Mouse (Mus musculus): ENCODE data around the gene Ccdc74a. TPM values are rescaled to one million over a fixed set of nuclear protein-coding genes. Genes with fewer than 3 reads are reported as not detected.

The Ccdc74a gene
- total and polyA plus RNA-seq, 3 experiments, result 0.98 to 3.7 TPM; not detected in 1

DNA sequence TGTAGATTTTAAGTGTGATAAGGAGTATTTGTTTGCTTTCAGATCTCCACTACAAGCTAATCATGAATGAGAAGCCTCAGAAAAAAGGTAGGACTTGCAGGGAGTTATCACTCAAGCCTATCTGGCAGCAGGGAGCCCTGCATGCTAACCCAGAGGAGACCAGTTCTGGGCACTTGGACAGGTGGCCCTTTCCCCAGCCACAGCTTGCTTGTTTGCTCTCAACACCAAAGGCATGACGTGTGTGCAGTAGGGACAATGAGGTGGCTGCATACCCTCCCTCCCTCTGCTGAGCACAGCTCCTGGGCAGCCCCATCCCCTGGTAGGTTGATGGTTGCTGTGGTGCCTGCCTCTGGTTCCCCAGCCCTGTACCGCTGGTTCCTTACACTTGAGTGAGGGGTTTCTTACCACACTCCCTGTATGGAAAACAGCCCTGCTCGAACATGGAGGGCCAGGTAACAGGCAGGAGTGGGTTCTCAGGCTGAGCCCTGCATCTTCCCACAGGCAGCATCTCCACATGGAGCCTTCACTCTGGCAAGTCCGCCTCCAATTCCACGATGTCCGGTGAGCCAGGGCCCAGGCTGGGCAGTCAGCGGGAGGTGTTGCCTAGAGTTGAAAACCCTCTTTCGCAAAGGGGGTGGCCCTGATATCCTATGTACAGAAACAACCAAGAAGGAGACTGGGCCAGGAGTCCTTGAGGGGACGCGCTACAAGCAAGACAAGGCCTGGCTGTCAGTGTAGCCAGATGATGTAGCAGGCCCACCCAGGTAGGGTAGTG is 1.5 kb downstream of the Ccdc74a start:
- no peak for DNase-seq (ENCODE audit: low spot score)
- no peaks in the 10 kb centered on the region for H3K27me3 ChIP-seq (ENCODE audit: insufficient read depth, low read length)
- H3K4me3 ChIP-seq (ENCODE audit: low read depth, low read length), result no peak overlapping the region
- H3K4me1 ChIP-seq (ENCODE audit: insufficient read depth, low read depth, low read length), result peaks cover 38% of the 10 kb centered on the region
- TF ChIP-seq POLR2AphosphoS5 (IDR thresholded peaks at IDR 0.05; ENCODE audit: insufficient replicate concordance, low read depth, low read length) (no peak), GATA1 (IDR thresholded peaks at IDR 0.05; ENCODE audit: borderline replicate concordance, low read length) (no peak), TAL1 (conservative IDR thresholded peaks at IDR 0.05; ENCODE audit: low read depth, low read length) (no peak), CTCF (IDR thresholded peaks at IDR 0.05; ENCODE audit: low read depth, low read length) (no peak), GATA2 (IDR thresholded peaks at IDR 0.05; ENCODE audit: borderline replicate concordance, low read depth, low read length) (no peak)
- no peaks in the 10 kb centered on the region for H3K9me3 ChIP-seq (replicated peaks)
- no peak for ATAC-seq (ENCODE audit: extremely low read depth, insufficient number of reproducible peaks, low FRiP score, poor library complexity, severe bottlenecking)
- peaks cover 73% of the 10 kb centered on the region for H3K36me3 ChIP-seq (replicated peaks)

- Histone ChIP-seq H3K4me1 (ENCODE audit: insufficient read depth, low read depth, low read length) (peaks cover 38% of the 10 kb centered on the region), H3K36me3 (replicated peaks) (peaks cover 79% of the 10 kb centered on the region), H3K4me3 (ENCODE audit: low read depth, low read length) (no peak overlapping the region), H3K9me3 (replicated peaks) (no peaks in the 10 kb centered on the region), H3K27me3 (ENCODE audit: insufficient read depth, low read length) (no peaks in the 10 kb centered on the region)
- no peak for DNase-seq (ENCODE audit: low spot score)
- no peak for ATAC-seq (ENCODE audit: extremely low read depth, insufficient number of reproducible peaks, low FRiP score, poor library complexity, severe bottlenecking)
- no peak for TF ChIP-seq GATA2 (IDR thresholded peaks at IDR 0.05; ENCODE audit: borderline replicate concordance, low read depth, low read length)
- TF ChIP-seq GATA1 (IDR thresholded peaks at IDR 0.05; ENCODE audit: borderline replicate concordance, low read length), result no peak
- TF ChIP-seq TAL1 (conservative IDR thresholded peaks at IDR 0.05; ENCODE audit: low read depth, low read length), result no peak
- no peak for TF ChIP-seq POLR2AphosphoS5 (IDR thresholded peaks at IDR 0.05; ENCODE audit: insufficient replicate concordance, low read depth, low read length)
- no peak for TF ChIP-seq CTCF (IDR thresholded peaks at IDR 0.05; ENCODE audit: low read depth, low read length)
These were observed 3.8 kb downstream of the Ccdc74a start for GRCm38 (mm10) chr16:17649925-17650605.

GRCm38 (mm10) chr16:17650711-17651110 is 4.4 kb downstream of the Ccdc74a start:
- no peak for ATAC-seq (ENCODE audit: extremely low read depth, insufficient number of reproducible peaks, low FRiP score, poor library complexity, severe bottlenecking)
- H3K4me3 ChIP-seq (ENCODE audit: low read depth, low read length), result no peak overlapping the region
- no peaks in the 10 kb centered on the region for H3K9me3 ChIP-seq (replicated peaks)
- peaks cover 85% of the 10 kb centered on the region for H3K36me3 ChIP-seq (replicated peaks)
- TF ChIP-seq GATA2 (IDR thresholded peaks at IDR 0.05; ENCODE audit: borderline replicate concordance, low read depth, low read length) (no peak), POLR2AphosphoS5 (IDR thresholded peaks at IDR 0.05; ENCODE audit: insufficient replicate concordance, low read depth, low read length) (no peak), GATA1 (IDR thresholded peaks at IDR 0.05; ENCODE audit: borderline replicate concordance, low read length) (no peak), CTCF (IDR thresholded peaks at IDR 0.05; ENCODE audit: low read depth, low read length) (no peak), TAL1 (conservative IDR thresholded peaks at IDR 0.05; ENCODE audit: low read depth, low read length) (no peak)
- peaks cover 38% of the 10 kb centered on the region for H3K4me1 ChIP-seq (ENCODE audit: insufficient read depth, low read depth, low read length)
- H3K27me3 ChIP-seq (ENCODE audit: insufficient read depth, low read length), result no peaks in the 10 kb centered on the region
- no peak for DNase-seq (ENCODE audit: low spot score)

DNA sequence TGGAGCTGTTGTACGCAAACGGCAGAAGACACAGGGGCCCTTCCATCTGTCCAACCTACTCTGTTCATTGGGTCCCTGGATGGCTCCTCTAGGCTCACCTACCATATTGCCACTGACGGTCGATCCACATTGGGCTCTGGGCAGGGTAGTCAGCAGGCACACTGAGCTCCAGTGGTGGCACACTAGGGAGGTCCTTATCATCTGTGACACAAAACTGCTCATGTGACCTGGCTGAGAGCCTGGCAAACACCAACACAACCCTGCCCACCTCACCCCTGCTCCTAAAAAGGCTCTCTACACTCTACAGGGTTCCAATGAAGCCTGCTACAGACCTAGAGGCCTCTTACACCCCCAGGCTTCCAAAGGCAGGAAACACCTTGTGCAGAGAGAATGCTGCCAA is 6.3 kb downstream of the Ccdc74a start:
- H3K4me3 ChIP-seq (ENCODE audit: low read depth, low read length), result no peak overlapping the region
- H3K4me1 ChIP-seq (ENCODE audit: insufficient read depth, low read depth, low read length), result peaks cover 20% of the 10 kb centered on the region
- no peaks in the 10 kb centered on the region for H3K9me3 ChIP-seq (replicated peaks)
- peaks cover 100% of the 10 kb centered on the region for H3K36me3 ChIP-seq (replicated peaks)
- TF ChIP-seq POLR2AphosphoS5 (IDR thresholded peaks at IDR 0.05; ENCODE audit: insufficient replicate concordance, low read depth, low read length), result no peak
- TF ChIP-seq TAL1 (conservative IDR thresholded peaks at IDR 0.05; ENCODE audit: low read depth, low read length), result no peak
- TF ChIP-seq CTCF (IDR thresholded peaks at IDR 0.05; ENCODE audit: low read depth, low read length), result no peak
- TF ChIP-seq GATA1 (IDR thresholded peaks at IDR 0.05; ENCODE audit: borderline replicate concordance, low read length), result no peak
- no peak for TF ChIP-seq GATA2 (IDR thresholded peaks at IDR 0.05; ENCODE audit: borderline replicate concordance, low read depth, low read length)
- ATAC-seq (ENCODE audit: extremely low read depth, insufficient number of reproducible peaks, low FRiP score, poor library complexity, severe bottlenecking), result no peak; the same call in 1 of the 2 replicates
- DNase-seq (ENCODE audit: low spot score), result no peak
- no peaks in the 10 kb centered on the region for H3K27me3 ChIP-seq (ENCODE audit: insufficient read depth, low read length)

DNA sequence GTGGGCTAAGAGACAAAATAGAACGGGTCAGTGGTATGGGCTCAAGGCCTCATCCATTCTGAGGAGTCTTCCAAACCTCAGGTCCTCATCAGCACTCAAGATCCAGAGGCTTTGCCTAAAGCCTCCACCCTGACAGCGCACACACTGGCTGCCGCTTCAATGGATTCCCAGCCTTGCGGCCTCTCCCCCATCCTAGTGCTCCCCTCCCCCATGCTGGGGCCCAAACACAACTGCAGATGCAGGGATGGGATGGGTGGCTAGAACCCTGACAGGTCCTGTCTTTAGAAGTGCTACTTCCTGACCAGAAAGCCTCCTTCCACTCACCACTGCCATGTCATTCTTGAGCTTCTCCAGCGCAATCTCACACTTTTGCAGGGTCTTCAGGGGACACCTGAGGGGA is 7.3 kb downstream of the Ccdc74a start:
- no peak for ATAC-seq (ENCODE audit: extremely low read depth, insufficient number of reproducible peaks, low FRiP score, poor library complexity, severe bottlenecking)
- DNase-seq (ENCODE audit: low spot score), result no peak
- no peaks in the 10 kb centered on the region for H3K9me3 ChIP-seq (replicated peaks)
- no peaks in the 10 kb centered on the region for H3K27me3 ChIP-seq (ENCODE audit: insufficient read depth, low read length)
- H3K4me1 ChIP-seq (ENCODE audit: insufficient read depth, low read depth, low read length), result peaks cover 17% of the 10 kb centered on the region
- H3K4me3 ChIP-seq (ENCODE audit: low read depth, low read length), result no peak overlapping the region
- no peak for TF ChIP-seq GATA1 (IDR thresholded peaks at IDR 0.05; ENCODE audit: borderline replicate concordance, low read length)
- TF ChIP-seq CTCF (IDR thresholded peaks at IDR 0.05; ENCODE audit: low read depth, low read length), result no peak
- no peak for TF ChIP-seq GATA2 (IDR thresholded peaks at IDR 0.05; ENCODE audit: borderline replicate concordance, low read depth, low read length)
- no peak for TF ChIP-seq TAL1 (conservative IDR thresholded peaks at IDR 0.05; ENCODE audit: low read depth, low read length)
- TF ChIP-seq POLR2AphosphoS5 (IDR thresholded peaks at IDR 0.05; ENCODE audit: insufficient replicate concordance, low read depth, low read length), result no peak
- peaks cover 100% of the 10 kb centered on the region for H3K36me3 ChIP-seq (replicated peaks)

DNA sequence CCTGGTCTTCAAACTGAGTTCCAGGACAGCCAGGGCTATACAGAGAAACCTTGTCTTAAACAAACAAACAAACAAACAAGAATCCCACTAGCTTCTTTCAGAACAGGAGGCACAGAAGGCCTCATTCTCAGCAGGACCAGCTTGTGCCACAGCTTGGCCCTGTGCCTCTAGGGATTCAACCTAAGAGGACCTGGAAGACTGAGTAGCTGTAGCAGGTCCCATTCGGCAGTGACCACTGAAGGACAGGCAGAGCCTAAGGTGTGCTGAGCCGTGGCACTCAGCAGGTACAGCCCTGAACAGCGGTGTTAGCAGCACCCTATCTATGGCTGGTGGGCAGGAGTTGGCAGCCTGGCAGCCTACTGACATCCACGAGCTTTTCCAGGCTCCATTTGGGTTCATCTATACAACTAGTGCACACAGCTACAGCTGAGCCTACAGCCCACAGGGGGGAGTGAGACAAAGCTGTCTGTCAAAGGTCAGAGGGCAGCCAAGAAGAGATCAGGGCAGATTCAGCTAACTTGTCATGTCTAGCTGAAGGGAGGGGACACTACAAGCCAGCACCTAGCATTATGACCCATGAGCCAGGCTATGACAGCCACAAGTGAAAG is 8.0 kb downstream of the Ccdc74a start:
- ATAC-seq (ENCODE audit: extremely low read depth, insufficient number of reproducible peaks, low FRiP score, poor library complexity, severe bottlenecking) (no peak), DNase-seq (ENCODE audit: low spot score) (no peak)
- Histone ChIP-seq H3K36me3 (replicated peaks) (peaks cover 96% of the 10 kb centered on the region), H3K9me3 (replicated peaks) (no peaks in the 10 kb centered on the region), H3K4me1 (ENCODE audit: insufficient read depth, low read depth, low read length) (peaks cover 13% of the 10 kb centered on the region), H3K27me3 (ENCODE audit: insufficient read depth, low read length) (no peaks in the 10 kb centered on the region), H3K4me3 (ENCODE audit: low read depth, low read length) (no peak overlapping the region)
- TF ChIP-seq TAL1 (conservative IDR thresholded peaks at IDR 0.05; ENCODE audit: low read depth, low read length) (no peak), CTCF (IDR thresholded peaks at IDR 0.05; ENCODE audit: low read depth, low read length) (no peak), GATA2 (IDR thresholded peaks at IDR 0.05; ENCODE audit: borderline replicate concordance, low read depth, low read length) (no peak), POLR2AphosphoS5 (IDR thresholded peaks at IDR 0.05; ENCODE audit: insufficient replicate concordance, low read depth, low read length) (no peak), GATA1 (IDR thresholded peaks at IDR 0.05; ENCODE audit: borderline replicate concordance, low read length) (no peak)

Measured in G1E (cell line).